Mouse (Mus musculus) limb, embryonic 12.5 days (tissue): ENCODE results near the gene Skint4. TPM values are rescaled to one million over a fixed set of nuclear protein-coding genes. Genes with fewer than 3 reads are reported as not detected.

ENCODE experiments used
- ATAC-seq: fragments of 200-750 bp; cut with Nextera tagmentation; 2 replicates; pipeline ENCODE4 v1.8.0; 2017; ENCODE audit warnings: low read depth, moderate TSS enrichment; ENCODE audit not compliant: insufficient number of reproducible peaks, insufficient read depth, low FRiP score, low TSS enrichment
- H3K27ac ChIP-seq: fragments of 300-500 bp; sonication (generic); 2 replicates; pipeline ENCODE4 v1.5.1; 2016; ENCODE audit warnings: mild to moderate bottlenecking, moderate library complexity
- H3K27me3 ChIP-seq: fragments of 300-500 bp; sonication (generic); 2 replicates; pipeline ENCODE4 v1.6.1; 2016; ENCODE audit warnings: mild to moderate bottlenecking, moderate library complexity
- H3K36me3 ChIP-seq: fragments of 300-500 bp; sonication (generic); 2 replicates; pipeline ENCODE4 v1.6.1; 2016; ENCODE audit warnings: mild to moderate bottlenecking, moderate library complexity
- H3K4me1 ChIP-seq: fragments of 300-500 bp; sonication (generic); replicated peaks from 2 replicates; pipeline ENCODE4 v1.6.1; 2016
- H3K4me2 ChIP-seq: fragments of 300-500 bp; sonication (generic); 2 replicates; pipeline ENCODE4 v1.6.1; 2016; ENCODE audit warnings: mild to moderate bottlenecking, moderate library complexity
- H3K4me3 ChIP-seq: fragments of 300-500 bp; sonication (generic); replicated peaks from 2 replicates; pipeline ENCODE4 v1.5.1; 2016; ENCODE audit warnings: mild to moderate bottlenecking
- H3K9ac ChIP-seq: fragments of 300-500 bp; sonication (generic); replicated peaks from 2 replicates; pipeline ENCODE4 v1.6.1; 2016; ENCODE audit warnings: mild to moderate bottlenecking, moderate library complexity
- H3K9me3 ChIP-seq: fragments of 300-500 bp; sonication (generic); 2 replicates; pipeline ENCODE4 v1.6.1; 2016; ENCODE audit warnings: mild to moderate bottlenecking, moderate library complexity
- polyA plus RNA-seq: library from polyadenylated mRNA; unstranded; fragments of >200 nt; fragmentation: Nextera tagmentation; extraction: Ambion mirVana; gene quantifications from 2 replicates; pipeline ENCODE4 v1.2.1, GENCODE M21; 2016

Skint4 gene
- not detected in 2 replicates for polyA plus RNA-seq

- H3K9ac ChIP-seq = no peak within 1 kb of the TSS
- H3K9me3 ChIP-seq = no peaks in the 10 kb centered on the region
- H3K36me3 ChIP-seq = no peaks in the 10 kb centered on the region
- no peaks in the 10 kb centered on the region for H3K27me3 ChIP-seq
- no peak within 1 kb of the TSS for H3K4me3 ChIP-seq
- H3K4me1 ChIP-seq = no peaks in the 10 kb centered on the region
- H3K4me2 ChIP-seq = no peak within 1 kb of the TSS
- no peak for ATAC-seq
- no peak within 1 kb of the TSS for H3K27ac ChIP-seq
Observed at GRCm38 (mm10) chr4:112071716-112072115, at the start of gene Skint4. Gene Skint4 (plus strand): TSS chr4:112072016.

Other genes with a start within 250 kb of the Skint4 start
- gene Slc5a9, start 169.1 kb upstream of the Skint4 start, polyA plus RNA-seq = 0.08 and 0.10 TPM in 2 replicates
- not detected in 2 replicates for gene Skint8, start 152.6 kb upstream of the Skint4 start, polyA plus RNA-seq
- not detected in 2 replicates for gene Skint7, start 99.1 kb upstream of the Skint4 start, polyA plus RNA-seq
- gene Skint1, start 65.7 kb upstream of the Skint4 start, polyA plus RNA-seq = not detected in 2 replicates
- not detected in 2 replicates for gene Skint3, start 160.2 kb downstream of the Skint4 start, polyA plus RNA-seq